Mouse (Mus musculus) forebrain, postnatal 0 days (tissue): ENCODE data around the gene Slc35e3. TPM values are rescaled to one million over a fixed set of nuclear protein-coding genes. Genes with fewer than 3 reads are reported as not detected.

ENCODE experiments used
- ATAC-seq: fragments of 200-750 bp; cut with Nextera tagmentation; 2 replicates; pipeline ENCODE4 v1.8.0; 2017; ENCODE audit warnings: mild to moderate bottlenecking, moderate library complexity
- DNase-seq: peaks from one replicate; pipeline ENCODE4 v3.0.0-alpha.2; 2015
- H3K27ac ChIP-seq: fragments of 300-500 bp; sonication (generic); 2 replicates; pipeline ENCODE4 v1.5.1; 2014; ENCODE audit warnings: low read depth, mild to moderate bottlenecking, antibody characterized with exemption, low read length, moderate library complexity, mixed read lengths
- H3K27me3 ChIP-seq: fragments of 300-500 bp; sonication (generic); 2 replicates; pipeline ENCODE4 v1.6.1; 2014; ENCODE audit warnings: mild to moderate bottlenecking, low read length, mixed read lengths; ENCODE audit not compliant: insufficient read depth
- H3K36me3 ChIP-seq: fragments of 300-500 bp; sonication (generic); 2 replicates; pipeline ENCODE4 v1.6.1; 2014; ENCODE audit warnings: mild to moderate bottlenecking, moderate library complexity; ENCODE audit not compliant: insufficient read depth
- H3K4me1 ChIP-seq: fragments of 300-500 bp; sonication (generic); 2 replicates; pipeline ENCODE4 v1.6.1; 2014; ENCODE audit warnings: antibody characterized with exemption; ENCODE audit not compliant: insufficient read depth
- H3K4me2 ChIP-seq: fragments of 300-500 bp; sonication (generic); 2 replicates; pipeline ENCODE4 v1.6.1; 2014; ENCODE audit warnings: low read depth, mild to moderate bottlenecking, moderate library complexity
- H3K4me3 ChIP-seq: fragments of 300-500 bp; sonication (generic); 2 replicates; pipeline ENCODE4 v1.5.1; 2014; ENCODE audit warnings: low read depth, low read length, mixed read lengths
- H3K9ac ChIP-seq: fragments of 300-500 bp; sonication (generic); 2 replicates; pipeline ENCODE4 v1.6.1; 2014; ENCODE audit warnings: mild to moderate bottlenecking
- H3K9me3 ChIP-seq: fragments of 300-500 bp; sonication (generic); 2 replicates; pipeline ENCODE4 v1.6.1; 2016; ENCODE audit warnings: low read length
- CTCF ChIP-seq: sonication (generic); IDR thresholded peaks from 2 replicates; pipeline ENCODE4 v1.5.1; 2016; ENCODE audit warnings: antibody characterized with exemption, control low read depth, low read depth
- WGBS: fragments of 180-500 bp; shearing (Covaris S2); extraction: QIAGEN DNeasy Blood & Tissue Kit; methylation state at CpG from one replicate; pipeline ENCODE4 v1.1.7; 2014; 5-methylcytosine and 5-hydroxymethylcytosine counted together
- polyA plus RNA-seq: library from polyadenylated mRNA; unstranded; fragments of >200 nt; fragmentation: Nextera tagmentation; extraction: Ambion mirVana; gene quantifications from 2 replicates; pipeline ENCODE4 v1.2.1, GENCODE M21; 2015
- total RNA-seq: library from RNA; depleted of rRNA; stranded (reverse); fragments of >200 nt; gene quantifications from 2 replicates; pipeline ENCODE4 v1.2.3, GENCODE M21; 2014

Slc35e3 gene
- total and polyA plus RNA-seq, 2 experiments from 2014 or later: 22.9 to 28.3 TPM

- WGBS: 94% methylated on average over 10 of the region's 10 CpGs
These were observed 25.0 kb upstream of the Slc35e3 start for GRCm38 (mm10) chr10:117771131-117771510.

GRCm38 (mm10) chr10:117770286-117771130, 24.3 kb upstream of the Slc35e3 start:
- no peak for TF ChIP-seq CTCF
- H3K9me3 ChIP-seq: no peaks in the 10 kb centered on the region
- H3K27me3 ChIP-seq: no peaks in the 10 kb centered on the region
- no peak overlapping the region for H3K27ac ChIP-seq
- H3K4me3 ChIP-seq: no peak overlapping the region
- DNase-seq: no peak
- H3K36me3 ChIP-seq: peaks cover 72% of the 10 kb centered on the region
- WGBS: 91% methylated on average over 18 of the region's 18 CpGs
- no peak overlapping the region for H3K4me2 ChIP-seq
- no peak for ATAC-seq
- H3K4me1 ChIP-seq: no peaks in the 10 kb centered on the region
- no peak overlapping the region for H3K9ac ChIP-seq

More at GRCm38 (mm10) chr10:117771131-117771510, 25.0 kb upstream of the Slc35e3 start:
- no peak for DNase-seq
- H3K9ac ChIP-seq: no peak overlapping the region
- no peaks in the 10 kb centered on the region for H3K4me1 ChIP-seq
- no peak overlapping the region for H3K4me3 ChIP-seq
- no peak for ATAC-seq
- H3K36me3 ChIP-seq: peaks cover 71% of the 10 kb centered on the region
- no peak for TF ChIP-seq CTCF
- H3K27me3 ChIP-seq: no peaks in the 10 kb centered on the region
- H3K9me3 ChIP-seq: no peaks in the 10 kb centered on the region
- H3K27ac ChIP-seq: no peak overlapping the region
- H3K4me2 ChIP-seq: no peak overlapping the region

- Histone ChIP-seq H3K4me3 (no peak overlapping the region), H3K9ac (no peak overlapping the region), H3K9me3 (no peaks in the 10 kb centered on the region), H3K36me3 (peaks cover 73% of the 10 kb centered on the region), H3K27ac (no peak overlapping the region), H3K4me2 (no peak overlapping the region), H3K27me3 (no peaks in the 10 kb centered on the region), H3K4me1 (no peaks in the 10 kb centered on the region)
- 94% methylated on average over 9 of the region's 9 CpGs for WGBS
- ATAC-seq: no peak
- DNase-seq: no peak
- TF ChIP-seq CTCF: no peak
These were observed 23.5 kb upstream of the Slc35e3 start for GRCm38 (mm10) chr10:117769541-117770285.

- ATAC-seq (no peak), DNase-seq (no peak)
- Histone ChIP-seq H3K9ac (no peak overlapping the region), H3K4me3 (no peak overlapping the region), H3K27ac (no peak overlapping the region), H3K36me3 (peaks cover 70% of the 10 kb centered on the region), H3K27me3 (no peaks in the 10 kb centered on the region), H3K4me1 (no peaks in the 10 kb centered on the region), H3K4me2 (no peak overlapping the region), H3K9me3 (no peaks in the 10 kb centered on the region)
- TF ChIP-seq CTCF: no peak
- 79% methylated on average over 7 of the region's 7 CpGs for WGBS
These were observed 21.9 kb upstream of the Slc35e3 start for GRCm38 (mm10) chr10:117768141-117768440.

GRCm38 (mm10) chr10:117767286-117768140, 21.3 kb upstream of the Slc35e3 start:
- ATAC-seq (no peak), DNase-seq (no peak)
- no peak overlapping the region for H3K4me3 ChIP-seq
- no peaks in the 10 kb centered on the region for H3K27me3 ChIP-seq
- H3K4me2 ChIP-seq: no peak overlapping the region
- H3K9ac ChIP-seq: no peak overlapping the region
- no peak for TF ChIP-seq CTCF
- WGBS: 78% methylated on average over 10 of the region's 10 CpGs
- no peaks in the 10 kb centered on the region for H3K4me1 ChIP-seq
- H3K27ac ChIP-seq: no peak overlapping the region
- no peaks in the 10 kb centered on the region for H3K9me3 ChIP-seq
- peaks cover 70% of the 10 kb centered on the region for H3K36me3 ChIP-seq

- TF ChIP-seq CTCF: no peak
- DNase-seq (no peak), ATAC-seq (no peak)
- H3K27me3 ChIP-seq: no peaks in the 10 kb centered on the region
- H3K4me3 ChIP-seq: no peak overlapping the region
- no peak overlapping the region for H3K27ac ChIP-seq
- no peaks in the 10 kb centered on the region for H3K4me1 ChIP-seq
- H3K36me3 ChIP-seq: peaks cover 67% of the 10 kb centered on the region
- H3K9ac ChIP-seq: no peak overlapping the region
- H3K4me2 ChIP-seq: no peak overlapping the region
- no peaks in the 10 kb centered on the region for H3K9me3 ChIP-seq
- 94% methylated on average over 5 of the region's 5 CpGs for WGBS
These were observed 20.7 kb upstream of the Slc35e3 start for GRCm38 (mm10) chr10:117766896-117767160.
